Mouse (Mus musculus) monocyte, adult 5-6 weeks (primary cell): ENCODE results near the gene Cops7a. TPM values are rescaled to one million over a fixed set of nuclear protein-coding genes. Genes with fewer than 3 reads are reported as not detected.

ENCODE experiments used
- total RNA-seq: library from RNA; stranded (forward); fragments of 200-1000, 200-491, 200-594 nt; gene quantifications from 3 replicates; pipeline ENCODE4 v1.2.3, GENCODE M21; 2017

The Cops7a gene
- total RNA-seq, 1 experiment from 2014 or later, result 21.5 TPM

Other genes with a start within 250 kb of the Cops7a start
- gene Ptpn6, start 226.8 kb downstream of the Cops7a start, total RNA-seq, result 1,360 to 1,911 TPM (median 1,427 TPM) in 3 replicates
- 150 to 174 TPM (median 165 TPM) in 3 replicates for gene Grcc10, start 224.2 kb downstream of the Cops7a start, total RNA-seq
- gene Gm45234, start 209.5 kb downstream of the Cops7a start, total RNA-seq, result 0.19 to 0.43 TPM in 2 of 3 replicates, not detected in the other
- 1.5 to 6.2 TPM in 2 of 3 replicates, not detected in the other for gene Atn1, start 209.0 kb downstream of the Cops7a start, total RNA-seq
- gene Eno2, start 195.9 kb downstream of the Cops7a start, total RNA-seq, result not detected in 3 replicates
- 2.2 TPM in 1 of 3 replicates, not detected in the others for gene Lrrc23, start 185.8 kb downstream of the Cops7a start, total RNA-seq
- gene Spsb2, start 156.9 kb downstream of the Cops7a start, total RNA-seq, result 8.2 to 11.2 TPM (median 10.4 TPM) in 3 replicates
- 71.9 to 103 TPM (median 88.6 TPM) in 3 replicates for gene Tpi1, start 151.2 kb downstream of the Cops7a start, total RNA-seq
- gene Usp5, start 136.1 kb downstream of the Cops7a start, total RNA-seq, result 34.6 to 45.5 TPM (median 35.5 TPM) in 3 replicates
- 0.32 to 5.8 TPM in 2 of 3 replicates, not detected in the other for gene Cdca3, start 136.0 kb downstream of the Cops7a start, total RNA-seq
- gene Gnb3, start 125.3 kb downstream of the Cops7a start, total RNA-seq, result 0.19 TPM in 1 of 3 replicates, not detected in the others
- 0.39 TPM in 1 of 3 replicates, not detected in the others for gene P3h3, start 107.8 kb downstream of the Cops7a start, total RNA-seq
- gene Gpr162, start 101.6 kb downstream of the Cops7a start, total RNA-seq, result 0.38 TPM in 1 of 3 replicates, not detected in the others
- 3.1 to 5.2 TPM (median 4.0 TPM) in 3 replicates for gene Cd4, start 77.3 kb downstream of the Cops7a start, total RNA-seq
- gene Lag3, start 53.8 kb downstream of the Cops7a start, total RNA-seq, result 0.68 TPM in 1 of 3 replicates, not detected in the others
- gene Ptms, start 45.4 kb downstream of the Cops7a start, total RNA-seq, result 89.3 to 145 TPM (median 115 TPM) in 3 replicates
- gene Mlf2, start 34.2 kb downstream of the Cops7a start, total RNA-seq, result 46.8 to 65.2 TPM (median 56.4 TPM) in 3 replicates
- not detected in 3 replicates for gene Pianp, start 31.2 kb upstream of the Cops7a start, total RNA-seq
- 26.0 to 44.7 TPM (median 28.6 TPM) in 3 replicates for gene Zfp384, start 43.6 kb upstream of the Cops7a start, total RNA-seq
- gene Ing4, start 74.2 kb upstream of the Cops7a start, total RNA-seq, result 118 to 132 TPM (median 119 TPM) in 3 replicates
- 5.5 to 20.2 TPM (median 8.3 TPM) in 3 replicates for gene Acrbp, start 84.2 kb upstream of the Cops7a start, total RNA-seq
- gene Lpar5, start 102.4 kb upstream of the Cops7a start, total RNA-seq, result 3.1 to 8.7 TPM (median 3.6 TPM) in 3 replicates
- gene Chd4, start 130.4 kb upstream of the Cops7a start, total RNA-seq, result 275 to 395 TPM (median 283 TPM) in 3 replicates
- gene Nop2, start 166.4 kb upstream of the Cops7a start, total RNA-seq, result 15.9 to 23.8 TPM (median 23.2 TPM) in 3 replicates
- gene Iffo1, start 179.7 kb upstream of the Cops7a start, total RNA-seq, result 15.5 to 29.7 TPM (median 16.2 TPM) in 3 replicates
- 353 to 432 TPM (median 359 TPM) in 3 replicates for gene Gapdh, start 200.9 kb upstream of the Cops7a start, total RNA-seq
- gene Ncapd2, start 226.2 kb upstream of the Cops7a start, total RNA-seq, result 17.6 to 79.8 TPM (median 33.5 TPM) in 3 replicates
- gene Mrpl51, start 226.3 kb upstream of the Cops7a start, total RNA-seq, result 20.1 to 33.9 TPM (median 25.9 TPM) in 3 replicates